Mouse (Mus musculus) MN1 (cell line): ENCODE data around the gene Mecp2.
"Not testable (repeated sequence)": the region's sequence is repeated elsewhere in the genome, so short reads cannot be mapped to it uniquely, and the experiment has no call there.

Experiments
- DNase-seq: peaks from one replicate; pipeline ENCODE4 v3.0.0-alpha.2; 2016; ENCODE audit warnings: low spot score

Mecp2 gene

DNA sequence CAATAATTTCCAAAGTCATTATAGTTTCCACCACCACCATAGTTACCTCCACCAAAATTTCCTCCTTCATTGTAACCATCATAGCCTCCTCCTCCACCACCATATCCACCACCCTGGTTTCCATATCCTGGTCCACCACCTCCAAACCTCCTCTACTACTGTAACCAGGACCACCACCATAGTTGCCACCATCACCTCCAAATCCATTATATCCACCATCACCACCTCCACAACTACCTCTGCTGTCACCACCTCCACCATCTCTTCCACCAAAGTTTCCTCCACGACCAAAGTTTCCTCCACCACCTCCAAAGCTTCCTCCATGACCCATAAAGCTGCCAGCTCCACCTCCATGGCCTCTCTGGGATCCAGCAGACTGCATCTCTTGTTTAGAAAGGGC is at the start of gene Mecp2:
Gene Mecp2 (minus strand): TSS at position 101 of the 400 bp plus-strand sequence.
- DNase-seq, result not testable (repeated sequence)

GRCm38 (mm10) chrX:74176959-74177358 is 41.8 kb upstream of the Mecp2 start, which contains the start of gene Tktl1:
Gene Tktl1, plus strand, starts transcription at chrX:74177259.
- DNase-seq, result no peak

DNA sequence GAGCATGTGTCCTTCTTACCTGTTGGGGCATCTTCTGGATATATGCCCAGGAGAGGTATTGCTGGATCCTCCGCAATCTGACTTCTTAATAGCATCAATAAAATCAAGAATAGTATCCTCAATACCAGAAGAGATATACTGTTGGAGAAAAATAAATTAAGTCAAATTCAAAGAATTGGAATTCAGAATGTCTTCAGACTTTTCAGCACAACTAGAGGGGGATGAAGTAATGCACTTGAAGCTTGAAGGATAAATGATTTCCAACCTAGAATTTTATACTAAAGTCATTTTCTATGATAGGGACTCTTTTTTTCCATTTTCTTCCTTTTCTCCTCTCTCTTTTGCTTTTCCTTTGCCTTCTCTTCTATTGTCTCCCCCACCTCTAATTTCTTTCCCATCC is 32.6 kb upstream of the Mecp2 start, which contains the start of gene Tex28:
Gene Tex28 (minus strand): TSS at position 101 of the 400 bp plus-strand sequence.
- no peak for DNase-seq

GRCm38 (mm10) chrX:74127164-74127563 is 8.0 kb downstream of the Mecp2 start, which contains the start of gene Opn1mw:
Gene Opn1mw, plus strand, starts transcription at chrX:74127464.
- no peak for DNase-seq

- no peak for DNase-seq
Measured at GRCm38 (mm10) chrX:74124975-74125374, 10.2 kb downstream of the Mecp2 start.

DNA sequence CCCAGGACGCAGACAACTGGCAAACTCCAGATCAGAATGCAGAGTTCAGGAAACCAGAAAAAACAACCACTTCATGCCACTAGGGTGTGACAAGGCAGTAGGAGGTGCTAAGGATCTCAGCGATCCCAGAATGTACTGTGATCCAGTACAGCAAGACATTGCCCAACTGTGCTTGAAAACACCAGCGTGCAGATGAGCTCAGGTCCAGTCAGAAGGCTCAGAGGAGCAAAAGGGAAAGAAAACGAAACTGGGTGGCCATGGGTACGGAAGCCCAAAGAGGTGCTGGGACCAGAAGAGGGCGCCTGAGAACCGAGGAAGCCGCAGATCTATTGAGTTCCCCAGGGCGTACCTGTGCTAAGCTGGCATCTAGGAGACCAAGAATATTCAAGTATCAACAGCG is 19.7 kb downstream of the Mecp2 start:
- peak; percentile 55 for DNase-seq

DNA sequence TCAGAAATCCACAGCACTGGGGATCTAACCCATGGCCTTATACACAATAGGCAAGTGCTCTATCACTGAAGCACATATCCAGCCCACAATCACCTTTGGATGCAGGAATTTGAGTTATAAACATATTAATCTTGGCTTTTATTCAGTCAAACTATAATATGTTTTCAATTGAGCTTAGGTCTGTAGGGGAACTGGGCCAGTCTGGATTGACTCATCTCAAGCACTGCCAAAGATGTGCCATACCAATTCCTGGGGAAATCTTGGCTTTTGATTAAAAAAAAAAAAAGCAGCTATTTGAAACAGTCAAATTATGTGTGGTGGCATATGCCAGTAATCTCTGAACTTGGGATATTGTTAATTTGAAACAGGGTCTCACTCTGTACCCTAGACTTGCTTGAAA is 21.1 kb downstream of the Mecp2 start:
- no peak for DNase-seq

DNA sequence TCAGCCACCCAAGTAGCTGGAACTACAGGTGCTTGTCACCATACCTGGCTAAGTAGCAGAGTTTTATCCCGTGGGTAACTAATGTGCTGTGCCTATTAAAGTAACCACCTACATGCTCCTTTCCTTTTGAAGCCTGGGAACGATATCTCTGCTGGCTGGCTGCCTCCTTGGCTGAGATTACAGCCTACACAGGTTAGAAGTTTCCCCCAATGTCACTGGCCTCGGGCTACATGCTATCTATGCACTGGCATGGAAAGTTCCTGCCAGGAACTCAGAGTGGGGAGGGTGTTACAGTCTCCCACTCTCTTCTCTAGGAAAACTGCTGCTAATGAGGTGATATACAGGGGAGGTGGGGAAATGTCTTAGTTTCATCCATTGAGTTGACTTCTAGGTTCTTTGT is 26.4 kb downstream of the Mecp2 start:
- no peak for DNase-seq

DNA sequence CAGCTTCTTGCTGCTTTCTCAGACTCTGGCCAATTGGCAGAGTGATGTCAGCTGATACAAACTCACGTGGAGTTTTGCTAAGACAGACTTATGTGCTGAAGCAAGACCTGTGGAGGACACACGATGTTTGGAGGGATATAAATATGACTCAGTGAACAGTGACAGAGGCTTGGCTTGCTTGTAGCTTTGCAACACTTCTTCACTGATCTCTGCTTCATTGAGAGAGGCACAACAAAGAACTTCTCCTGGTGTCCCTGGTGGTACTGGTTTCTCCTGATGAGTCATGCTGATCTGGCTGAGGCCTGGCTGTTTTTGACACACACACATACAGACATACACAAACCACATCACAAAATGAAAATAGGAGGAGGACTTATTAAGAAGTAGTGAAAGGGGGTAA is 29.2 kb downstream of the Mecp2 start:
- DNase-seq, result no peak

GRCm38 (mm10) chrX:74103457-74104188 is 31.5 kb downstream of the Mecp2 start:
- DNase-seq, result no peak

DNA sequence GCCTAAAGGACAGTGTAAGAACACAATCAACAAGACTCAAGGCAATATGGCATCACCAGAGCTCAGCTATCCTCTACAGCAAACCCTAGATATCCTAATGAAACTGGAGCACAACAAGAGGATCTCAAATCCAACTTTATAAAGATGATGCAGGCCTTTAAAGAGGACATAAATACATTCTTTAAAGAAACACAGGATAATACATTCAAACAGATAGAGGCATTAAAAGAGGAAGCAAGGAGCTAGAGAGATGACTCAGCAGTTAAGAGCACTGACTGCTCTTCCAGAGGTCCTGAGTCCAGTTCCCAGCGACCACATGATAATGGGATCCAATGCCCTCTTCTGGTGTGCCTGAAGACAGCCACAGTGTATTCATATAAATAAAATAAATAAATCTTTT is 40.0 kb downstream of the Mecp2 start:
- DNase-seq, result no peak

DNA sequence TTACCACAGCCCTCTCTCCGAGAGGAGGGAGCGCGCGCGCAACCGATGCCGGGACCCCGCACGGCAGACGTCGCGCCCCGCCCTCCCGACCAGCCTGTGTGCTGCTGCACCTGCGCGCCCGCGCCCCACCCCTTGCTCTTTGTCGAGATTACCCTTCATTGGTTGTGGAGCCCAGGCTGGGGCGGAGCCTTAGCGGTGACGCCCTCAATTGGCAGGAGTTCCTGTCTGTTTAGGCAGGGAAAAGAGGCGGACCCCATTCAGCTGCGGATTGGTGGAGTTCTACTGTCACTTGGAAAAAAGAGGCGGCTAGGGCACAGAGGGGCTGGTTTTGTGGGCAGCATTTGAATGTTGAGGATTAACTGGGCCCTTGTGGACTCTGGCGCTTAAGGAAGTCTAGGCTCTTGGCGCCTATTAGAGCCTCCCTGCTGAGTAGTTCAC is 49.5 kb downstream of the Mecp2 start:
- peak; percentile 97 for DNase-seq

DNA sequence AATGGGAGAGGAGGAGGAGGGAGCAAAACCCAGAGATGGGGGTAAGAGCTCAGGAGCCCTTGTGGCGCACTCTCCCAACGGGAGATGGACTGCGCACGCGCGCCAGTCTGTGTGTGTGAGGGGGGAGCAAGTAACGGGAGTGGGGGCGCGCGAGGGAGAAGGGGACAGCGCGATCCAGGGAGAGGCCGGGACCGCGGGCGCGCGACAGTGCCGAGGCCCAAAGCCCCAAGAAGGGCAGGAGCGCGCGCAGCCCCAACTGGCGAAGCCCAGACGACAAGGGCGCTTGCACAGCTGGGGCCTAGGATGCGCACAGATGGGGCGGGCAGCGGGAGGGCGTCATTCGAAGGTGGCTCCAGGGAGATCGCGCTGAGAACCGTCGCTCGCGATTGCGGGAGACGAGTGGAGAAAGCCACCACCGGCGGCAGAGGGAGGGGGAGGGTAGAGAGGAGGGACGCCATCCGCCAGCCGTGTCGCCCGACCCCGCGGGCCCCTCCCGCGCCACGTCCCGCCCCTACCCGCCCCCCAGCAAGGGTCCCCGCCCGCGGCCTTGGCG is 50.1 kb downstream of the Mecp2 start:
- peak; percentile 79 for DNase-seq

- DNase-seq, result peak; percentile 32
Measured at GRCm38 (mm10) chrX:74084276-74084837, 50.8 kb downstream of the Mecp2 start.

DNA sequence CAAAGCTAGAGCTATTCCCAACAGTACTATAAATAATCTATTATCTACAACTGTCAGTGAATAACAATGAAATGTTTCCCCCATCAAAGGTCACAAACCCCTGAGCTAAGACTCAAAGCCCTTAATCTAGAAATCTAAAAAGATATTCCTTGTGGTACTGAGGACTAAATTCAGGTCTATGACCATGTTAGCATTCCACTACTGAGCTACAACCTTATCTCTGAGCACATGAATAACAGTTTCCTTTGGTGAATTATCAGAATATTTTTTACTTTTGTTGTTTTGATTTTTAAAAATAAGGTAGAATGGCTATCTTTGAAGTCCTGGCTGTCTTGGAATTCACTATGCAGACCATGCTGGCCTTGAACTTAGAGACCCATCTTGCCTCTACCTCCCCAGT is 64.4 kb downstream of the Mecp2 start:
- DNase-seq, result no peak

- no peak for DNase-seq
Measured at GRCm38 (mm10) chrX:74067891-74068290, 67.3 kb downstream of the Mecp2 start.

GRCm38 (mm10) chrX:74045107-74045506 is 90.1 kb downstream of the Mecp2 start:
- DNase-seq, result no peak

DNA sequence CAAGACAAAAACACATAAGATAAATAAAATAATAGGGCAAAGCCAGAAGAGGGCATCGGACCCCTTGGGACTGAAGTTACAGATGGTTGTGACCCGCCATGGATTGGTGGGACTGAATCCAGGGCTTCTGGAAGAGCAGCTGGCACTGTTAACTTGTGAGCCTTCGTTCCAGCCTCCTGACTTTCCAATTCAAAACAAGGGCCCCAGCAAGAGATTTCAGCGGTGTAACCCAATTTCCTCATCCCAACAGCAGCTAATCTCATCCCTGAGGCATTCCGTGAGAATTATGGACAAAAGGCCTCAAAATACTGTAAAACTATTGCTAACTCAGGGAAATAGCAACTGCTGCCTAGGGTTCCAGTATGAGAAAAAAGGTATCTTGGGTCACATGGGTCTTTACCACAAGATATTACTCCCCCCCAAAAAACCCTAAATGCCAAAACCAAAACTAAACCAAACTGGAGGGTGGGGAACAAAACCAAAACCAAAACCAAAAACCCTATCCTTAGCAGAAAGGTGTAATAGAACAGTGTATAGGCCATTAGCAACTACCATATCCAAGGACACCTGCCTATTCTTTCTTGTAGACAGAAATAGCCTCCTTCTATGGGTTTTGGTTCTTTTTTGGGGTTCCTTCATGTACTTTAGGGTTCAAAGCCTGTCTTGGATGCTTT is 97.3 kb downstream of the Mecp2 start:
- DNase-seq, result no peak

GRCm38 (mm10) chrX:74030000-74030399 is 105.2 kb downstream of the Mecp2 start:
- no peak for DNase-seq

DNA sequence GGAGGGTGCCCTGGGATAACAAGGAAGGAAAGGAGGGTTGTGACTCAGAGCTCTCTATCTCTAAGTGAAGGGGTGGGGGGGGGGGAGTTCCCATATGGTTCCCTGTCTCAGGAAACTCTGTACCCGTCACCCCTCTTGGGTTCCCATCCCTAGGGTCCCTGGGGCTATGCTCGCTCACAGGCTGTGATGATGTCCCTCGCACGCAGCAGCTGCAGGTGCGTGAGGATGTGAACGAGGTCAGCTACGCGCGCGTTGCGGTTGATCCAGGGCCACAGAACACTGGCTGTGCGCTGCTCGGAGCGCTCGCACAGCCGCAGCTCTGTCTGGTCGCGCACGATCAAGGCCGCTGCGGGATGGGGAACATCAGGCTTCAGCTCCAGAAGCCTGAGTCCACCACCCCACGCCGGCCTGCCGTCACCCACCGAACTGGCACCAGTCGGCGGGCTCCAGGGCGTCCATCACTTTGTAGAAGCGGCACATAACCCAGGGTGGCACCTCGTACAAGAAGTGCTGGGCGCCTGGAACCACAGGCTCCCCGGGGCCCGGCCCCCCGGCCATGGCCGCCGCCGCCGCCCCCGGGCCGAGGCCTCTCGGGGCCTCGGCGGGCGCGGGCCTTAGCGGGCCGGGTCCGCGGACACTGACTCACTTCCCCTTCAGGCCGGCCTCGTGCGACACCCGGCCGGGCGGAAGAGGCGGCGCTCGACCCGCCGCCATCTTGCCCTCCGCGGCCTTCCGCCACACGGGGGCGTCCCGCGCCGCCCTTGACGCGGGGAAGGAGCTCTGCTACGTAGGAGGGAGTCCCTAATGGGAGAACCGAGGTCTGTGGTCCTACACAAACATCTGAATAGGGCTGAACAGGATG is 111.7 kb downstream of the Mecp2 start, which contains the start of gene Irak1:
Gene Irak1 (minus strand): TSS at position 731 of the 862 bp plus-strand sequence.
- peak; percentile 86 for DNase-seq

- peak; percentile 9 for DNase-seq
Measured at GRCm38 (mm10) chrX:74022795-74023187, 112.4 kb downstream of the Mecp2 start.

DNA sequence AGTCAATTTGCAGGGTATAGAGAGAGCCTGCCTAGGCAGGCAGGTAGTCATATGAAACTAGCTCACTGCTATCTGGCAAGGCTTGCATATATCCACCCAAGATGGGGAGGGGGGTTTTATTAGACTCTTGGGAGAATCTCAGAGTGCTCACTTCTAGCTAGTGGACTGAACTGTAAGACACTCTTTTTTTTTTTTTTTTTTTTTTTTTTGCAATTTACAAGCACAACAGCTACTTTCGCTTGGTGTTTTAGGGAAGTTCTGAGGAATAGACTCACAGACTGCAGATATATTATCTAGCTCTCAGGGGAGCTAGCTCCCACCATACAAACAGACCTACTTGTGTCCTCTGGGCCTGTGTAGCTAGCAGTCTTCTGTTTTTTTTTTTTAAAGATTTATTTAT is 120.6 kb downstream of the Mecp2 start:
- DNase-seq, result no peak
